Mouse (Mus musculus) neural tube, embryonic 14.5 days (tissue): ENCODE measurements around the gene Rbfox3. TPM values are rescaled to one million over a fixed set of nuclear protein-coding genes. Genes with fewer than 3 reads are reported as not detected.

Source experiments
- ATAC-seq: fragments of 200-750 bp; cut with Nextera tagmentation; 2 replicates; pipeline ENCODE4 v1.8.0; 2017; ENCODE audit warnings: low read depth, mild to moderate bottlenecking, moderate TSS enrichment, moderate library complexity
- H3K27ac ChIP-seq: fragments of 300-500 bp; sonication (generic); 2 replicates; pipeline ENCODE4 v1.5.1; 2014; ENCODE audit warnings: low read depth, mild to moderate bottlenecking, control low read depth, low read length, moderate library complexity, mixed read lengths
- H3K27me3 ChIP-seq: fragments of 300-500 bp; sonication (generic); 2 replicates; pipeline ENCODE4 v1.6.1; 2014; ENCODE audit warnings: low read length; ENCODE audit not compliant: control insufficient read depth, insufficient read depth
- H3K36me3 ChIP-seq: fragments of 300-500 bp; sonication (generic); 2 replicates; pipeline ENCODE4 v1.6.1; 2014; ENCODE audit warnings: low read length, mixed read lengths; ENCODE audit not compliant: control insufficient read depth, insufficient read depth
- H3K4me1 ChIP-seq: fragments of 300-500 bp; sonication (generic); 2 replicates; pipeline ENCODE4 v1.6.1; 2014; ENCODE audit warnings: low read length; ENCODE audit not compliant: control insufficient read depth, insufficient read depth
- H3K4me2 ChIP-seq: fragments of 300-500 bp; sonication (generic); 2 replicates; pipeline ENCODE4 v1.6.1; 2014; ENCODE audit warnings: mild to moderate bottlenecking, low read depth, low read length, control low read depth
- H3K4me3 ChIP-seq: fragments of 300-500 bp; sonication (generic); 2 replicates; pipeline ENCODE4 v1.5.1; 2014; ENCODE audit warnings: low read depth, low read length, control low read depth, mixed read lengths
- H3K9ac ChIP-seq: fragments of 300-500 bp; sonication (generic); replicated peaks from 2 replicates; pipeline ENCODE4 v1.6.1; 2014; ENCODE audit warnings: low read depth, mild to moderate bottlenecking, control low read depth, low read length, mixed read lengths
- H3K9me3 ChIP-seq: fragments of 300-500 bp; sonication (generic); 2 replicates; pipeline ENCODE4 v1.6.1; 2016; ENCODE audit warnings: low read length; ENCODE audit not compliant: control insufficient read depth
- WGBS: fragments of 180-500 bp; shearing (Covaris S2); extraction: QIAGEN DNeasy Blood & Tissue Kit; methylation state at CpG from one replicate; pipeline ENCODE4 v1.1.7; 2014; 5-methylcytosine and 5-hydroxymethylcytosine counted together
- polyA plus RNA-seq: library from polyadenylated mRNA; unstranded; fragments of >200 nt; fragmentation: Nextera tagmentation; extraction: Ambion mirVana; gene quantifications from 2 replicates; pipeline ENCODE4 v1.2.1, GENCODE M21; 2014

Gene Rbfox3
- polyA plus RNA-seq, 1 experiment from 2014 or later = 82.7 TPM

- Histone ChIP-seq H3K4me1 (no peaks in the 10 kb centered on the region), H3K4me3 (no peak overlapping the region), H3K4me2 (no peak overlapping the region), H3K27me3 (no peaks in the 10 kb centered on the region), H3K9ac (no peak overlapping the region), H3K36me3 (no peaks in the 10 kb centered on the region), H3K9me3 (no peaks in the 10 kb centered on the region), H3K27ac (no peak overlapping the region)
- WGBS = 16% methylated on average over 5 of the region's 5 CpGs
- no peak for ATAC-seq
Measured at GRCm38 (mm10) chr11:118927081-118927480, 15.7 kb upstream of the Rbfox3 start.

- Histone ChIP-seq H3K36me3 (no peaks in the 10 kb centered on the region), H3K4me2 (no peak overlapping the region), H3K9me3 (no peaks in the 10 kb centered on the region), H3K4me1 (peaks cover 6% of the 10 kb centered on the region; the same call in 1 of the 2 replicates), H3K9ac (no peak overlapping the region), H3K27ac (no peak overlapping the region), H3K4me3 (no peak overlapping the region), H3K27me3 (no peaks in the 10 kb centered on the region)
- WGBS = 82% methylated on average over 6 of the region's 6 CpGs
- ATAC-seq = no peak
Measured at GRCm38 (mm10) chr11:118921852-118922251, 10.5 kb upstream of the Rbfox3 start.

- Histone ChIP-seq H3K36me3 (no peaks in the 10 kb centered on the region), H3K9ac (no peak overlapping the region), H3K27me3 (no peaks in the 10 kb centered on the region), H3K4me3 (no peak overlapping the region), H3K4me2 (peak overlapping the region; percentile 9; the same call in 1 of the 2 replicates), H3K4me1 (peaks cover 11% of the 10 kb centered on the region), H3K27ac (peak overlapping the region; percentile 79), H3K9me3 (no peaks in the 10 kb centered on the region)
- ATAC-seq = peak; percentile 45; the same call in 1 of the 2 replicates
- 12% methylated on average over 15 of the region's 15 CpGs for WGBS
Measured at GRCm38 (mm10) chr11:118916423-118917030, 5.1 kb upstream of the Rbfox3 start.

- no peaks in the 10 kb centered on the region for H3K27me3 ChIP-seq
- H3K4me2 ChIP-seq = no peak overlapping the region
- no peaks in the 10 kb centered on the region for H3K9me3 ChIP-seq
- 17% methylated on average over 2 of the region's 2 CpGs for WGBS
- peaks cover 18% of the 10 kb centered on the region for H3K4me1 ChIP-seq
- H3K4me3 ChIP-seq = no peak overlapping the region
- H3K27ac ChIP-seq = peak overlapping the region; percentile 79
- no peak for ATAC-seq
- H3K9ac ChIP-seq = no peak overlapping the region
- no peaks in the 10 kb centered on the region for H3K36me3 ChIP-seq
Measured at GRCm38 (mm10) chr11:118915888-118916287, 4.5 kb upstream of the Rbfox3 start.

GRCm38 (mm10) chr11:118912686-118913085 lies 1.3 kb upstream of the Rbfox3 start:
- no peaks in the 10 kb centered on the region for H3K36me3 ChIP-seq

GRCm38 (mm10) chr11:118910756-118911155 lies 641 bp downstream of the Rbfox3 start:
- Histone ChIP-seq H3K4me1 (peaks cover 33% of the 10 kb centered on the region), H3K27me3 (no peaks in the 10 kb centered on the region), H3K9ac (0 out of 2 replicates have a peak overlapping the region, but pooled peaks have one; percentile 3), H3K4me2 (no peak overlapping the region; the same call in 1 of the 2 replicates), H3K27ac (peak overlapping the region; percentile 99; the same call in 1 of the 2 replicates), H3K9me3 (no peaks in the 10 kb centered on the region), H3K4me3 (no peak overlapping the region), H3K36me3 (no peaks in the 10 kb centered on the region)
- no peak for ATAC-seq
- 41% methylated on average over 10 of the region's 10 CpGs for WGBS

More at GRCm38 (mm10) chr11:118912686-118913085, 1.3 kb upstream of the Rbfox3 start:
- H3K27ac ChIP-seq = no peak overlapping the region
- 63% methylated on average over 6 of the region's 6 CpGs for WGBS
- ATAC-seq = no peak
- no peaks in the 10 kb centered on the region for H3K27me3 ChIP-seq
- H3K4me3 ChIP-seq = no peak overlapping the region
- H3K4me2 ChIP-seq = no peak overlapping the region
- peaks cover 27% of the 10 kb centered on the region for H3K4me1 ChIP-seq
- no peak overlapping the region for H3K9ac ChIP-seq
- H3K9me3 ChIP-seq = no peaks in the 10 kb centered on the region

GRCm38 (mm10) chr11:118909814-118910201 lies 1.6 kb downstream of the Rbfox3 start:
- Histone ChIP-seq H3K27me3 (no peaks in the 10 kb centered on the region), H3K36me3 (no peaks in the 10 kb centered on the region), H3K9me3 (no peaks in the 10 kb centered on the region), H3K4me3 (peak overlapping the region; percentile 94), H3K4me2 (peak overlapping the region; percentile 86), H3K4me1 (peaks cover 42% of the 10 kb centered on the region), H3K27ac (peak overlapping the region; percentile 99), H3K9ac (peak overlapping the region; percentile 99)
- 1% methylated on average over 13 of the region's 13 CpGs for WGBS
- peak; percentile 48 for ATAC-seq

GRCm38 (mm10) chr11:118908981-118909813 lies 2.2 kb downstream of the Rbfox3 start:
- peak; percentile 56 for ATAC-seq
- Histone ChIP-seq H3K27me3 (no peaks in the 10 kb centered on the region), H3K9me3 (no peaks in the 10 kb centered on the region), H3K4me1 (peaks cover 44% of the 10 kb centered on the region), H3K9ac (peak overlapping the region; percentile 99), H3K36me3 (no peaks in the 10 kb centered on the region), H3K4me2 (peak overlapping the region; percentile 86), H3K27ac (peak overlapping the region; percentile 99), H3K4me3 (peak overlapping the region; percentile 94)
- WGBS = under 1% methylated on average over 66 of the region's 90 CpGs
